Mouse (Mus musculus) gastrocnemius, adult 2 months (tissue): ENCODE results near the gene Tmem262. TPM values are rescaled to one million over a fixed set of nuclear protein-coding genes. Genes with fewer than 3 reads are reported as not detected.

Experiments used
- DNase-seq: peaks from one replicate; pipeline ENCODE4 v3.0.0; 2022
- H3K27ac ChIP-seq: fragments of 200-600 bp; 2 replicates; pipeline ENCODE4 v1.8.1; 2022; ENCODE audit warnings: mild to moderate bottlenecking
- H3K4me3 ChIP-seq: fragments of 200-600 bp; 2 replicates; pipeline ENCODE4 v1.8.1; 2022; ENCODE audit warnings: mild to moderate bottlenecking, moderate library complexity
- CTCF ChIP-seq: fragments of 200-600 bp; IDR thresholded peaks from 2 replicates; pipeline ENCODE4 v1.8.1; 2022; ENCODE audit warnings: antibody characterized with exemption, mild to moderate bottlenecking, moderate library complexity
- intact Hi-C: fragments of 180-260 bp; cut with DNase I; formaldehyde crosslinking; loops from one replicate; pipeline ENCODE4 v1.15.1; 2025
- microRNA-seq: library from miRNA; unstranded; fragments of <30 nt; microRNA quantifications from one replicate; pipeline ENCODE4 v1.2.0, GENCODE M21; 2021
- total RNA-seq, 2 experiments: library from RNA; stranded (reverse); gene quantifications; 2 replicates each; pipeline ENCODE4 v1.2.3; 2021

The Tmem262 gene
- total RNA-seq, 2 experiments from 2014 or later, result not detected

DNA sequence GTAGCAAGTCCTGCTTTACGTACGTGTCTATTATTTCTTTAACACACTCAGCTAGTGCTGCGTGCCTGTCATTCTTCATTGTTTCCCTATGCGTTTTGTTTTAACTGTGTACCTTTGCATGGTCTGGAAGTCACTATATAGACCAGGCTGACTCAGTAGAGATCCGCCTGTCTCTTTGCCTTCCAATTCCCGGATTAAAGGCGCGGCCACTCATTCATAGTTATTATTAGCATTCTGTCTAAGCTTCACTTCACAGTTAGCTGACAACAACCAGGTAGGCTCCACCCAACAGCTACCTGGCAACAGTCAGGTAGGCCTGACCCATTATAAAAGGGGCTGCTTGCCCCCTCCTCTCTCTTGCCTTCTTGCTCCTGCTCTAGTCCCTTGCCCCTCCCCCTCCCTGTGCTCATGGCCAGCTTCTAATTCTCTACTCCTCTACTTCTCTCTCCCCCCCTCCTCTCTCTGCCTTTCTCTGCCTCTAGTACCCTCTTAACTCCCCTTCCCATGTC, 38.9 kb downstream of the Tmem262 start:
- Histone ChIP-seq H3K4me3 (peak overlapping the region; percentile 78), H3K27ac (peak overlapping the region; percentile 92)
- intact Hi-C loops, result loop anchor here (5.0 kb wide), 1 partner anchor 71 kb away; the partner anchor contains the start of gene Syvn1
- no peak for TF ChIP-seq CTCF
- DNase-seq, result no peak

- no peak for TF ChIP-seq CTCF
- DNase-seq, result no peak
- H3K4me3 ChIP-seq, result no peak overlapping the region
- no peak overlapping the region for H3K27ac ChIP-seq
- intact Hi-C loops, result loop anchor here (10.0 kb wide), 1 partner anchor 213 kb away; the partner anchor contains the start of gene Men1
Observed at GRCm38 (mm10) chr19:6121761-6122160, 41.9 kb downstream of the Tmem262 start.

DNA sequence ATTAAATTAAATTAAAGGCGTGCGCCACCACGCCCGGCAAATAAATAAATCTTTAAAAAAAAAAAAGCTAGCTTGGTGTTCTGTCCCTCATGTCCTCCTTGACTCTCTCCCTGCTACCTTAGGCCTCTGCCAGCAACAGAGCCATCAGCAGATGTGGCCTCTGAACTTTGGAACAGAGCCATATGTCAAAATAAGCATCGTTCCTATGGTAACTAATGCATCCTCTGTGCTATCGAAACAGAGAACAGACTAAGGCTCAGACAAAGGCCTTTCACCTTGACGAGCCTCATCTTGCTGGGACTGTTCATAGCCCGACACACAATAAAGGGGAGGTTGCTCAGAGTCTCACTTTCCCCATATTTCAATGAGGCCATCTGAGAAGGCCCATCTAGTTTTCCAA, 43.5 kb downstream of the Tmem262 start:
- no peak for DNase-seq
- H3K4me3 ChIP-seq, result no peak overlapping the region
- H3K27ac ChIP-seq, result no peak overlapping the region
- intact Hi-C loops, result loop anchor here (10.0 kb wide), 1 partner anchor 211 kb away; the partner anchor contains the start of gene Men1
- TF ChIP-seq CTCF, result no peak

GRCm38 (mm10) chr19:6124898-6125297, 45.1 kb downstream of the Tmem262 start:
- intact Hi-C loops, result loop anchor here (10.0 kb wide), 1 partner anchor 210 kb away; the partner anchor contains the start of gene Men1
- Histone ChIP-seq H3K27ac (no peak overlapping the region), H3K4me3 (no peak overlapping the region)
- DNase-seq, result no peak
- no peak for TF ChIP-seq CTCF

GRCm38 (mm10) chr19:6126289-6126688, 46.5 kb downstream of the Tmem262 start:
- intact Hi-C loops, result loop anchor here (2.0 to 10.0 kb wide), 2 partner anchors 161 to 209 kb away; partner anchors contain the start of genes Men1 and Pola2
- no peak overlapping the region for H3K4me3 ChIP-seq
- TF ChIP-seq CTCF, result peak; percentile 88
- DNase-seq, result peak; percentile 50
- H3K27ac ChIP-seq, result no peak overlapping the region

DNA sequence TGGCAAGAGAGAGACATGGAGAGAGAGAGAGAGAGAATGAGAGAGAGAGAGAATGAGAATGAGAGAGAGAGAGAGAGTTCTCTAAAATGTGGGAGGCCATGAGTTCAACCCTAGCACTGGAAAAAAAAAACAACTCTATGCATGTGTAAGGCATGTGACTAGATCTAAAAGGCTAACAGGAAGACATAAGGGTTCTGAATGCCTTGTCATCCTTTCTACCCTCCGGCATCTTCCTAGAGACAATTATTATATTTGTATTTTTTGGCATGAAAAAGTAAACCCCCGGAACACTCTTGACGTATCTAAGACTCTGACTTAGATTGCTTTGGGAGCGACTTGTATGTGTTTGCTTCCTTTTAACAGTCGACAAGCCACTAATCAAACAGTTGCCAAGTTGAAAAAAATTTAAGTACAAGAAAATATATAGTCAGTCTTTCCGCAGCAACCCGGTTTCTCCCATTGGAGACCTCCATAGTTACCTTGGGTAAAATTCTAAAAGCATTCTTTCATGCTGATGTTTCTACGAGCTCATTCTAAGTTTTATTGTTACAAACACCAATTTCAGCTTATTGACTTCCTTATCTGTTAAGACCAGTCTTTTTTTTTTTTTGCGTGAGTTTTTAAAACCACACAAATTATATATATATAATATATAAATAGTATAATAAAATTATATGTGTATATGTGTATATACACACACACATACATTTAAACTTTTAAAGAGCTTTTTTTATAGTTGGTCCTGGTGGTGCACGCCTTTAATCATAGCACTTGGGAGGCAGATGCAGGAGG, 47.2 kb downstream of the Tmem262 start:
- intact Hi-C loops, result loop anchor here (2.0 to 10.0 kb wide), 2 partner anchors 162 to 208 kb away; partner anchors contain the start of genes Men1 and Pola2
- H3K4me3 ChIP-seq, result peak overlapping the region; percentile 87
- peak overlapping the region; percentile 99 for H3K27ac ChIP-seq
- no peak for DNase-seq
- TF ChIP-seq CTCF, result no peak

DNA sequence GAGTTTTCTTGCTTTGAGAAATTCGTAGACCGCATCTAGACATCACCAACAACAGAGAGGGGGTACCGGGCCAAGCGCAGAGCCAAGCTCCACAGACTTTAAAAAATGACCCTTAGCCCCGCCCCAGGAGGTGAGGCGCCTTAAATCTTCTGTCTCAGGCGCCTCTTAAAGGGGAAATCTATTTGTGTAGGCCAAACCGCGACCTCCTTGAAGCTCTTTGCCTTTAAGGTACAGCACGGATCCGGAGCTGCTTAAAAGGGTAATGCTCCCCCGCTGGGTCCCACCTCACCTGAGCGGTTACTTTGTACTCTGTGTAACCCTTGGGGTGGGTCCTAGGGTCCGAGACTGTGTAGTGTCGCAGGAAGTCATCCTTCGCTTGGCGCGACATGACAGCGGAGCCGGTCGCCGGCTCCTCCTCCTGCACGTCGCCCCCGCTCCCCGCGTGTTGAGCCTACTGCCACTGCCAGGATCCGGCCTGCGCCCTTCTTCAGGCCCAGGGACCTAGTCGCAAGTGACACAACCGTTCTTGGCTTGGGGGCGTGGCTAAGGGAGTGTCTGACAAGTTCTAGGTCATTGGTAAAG, 48.0 kb downstream of the Tmem262 start, which contains the start of gene Snx15:
Snx15 (minus strand) TSS at position 545 of the 582 bp plus-strand sequence.
- Histone ChIP-seq H3K4me3 (peak within 1 kb of the TSS; percentile 87), H3K27ac (peak within 1 kb of the TSS; percentile 99)
- intact Hi-C loops, result loop anchor here (2.0 to 10.0 kb wide), 2 partner anchors 163 to 207 kb away; partner anchors contain the start of genes Men1 and Pola2
- DNase-seq, result peak; percentile 97
- no peak for TF ChIP-seq CTCF

Small RNA genes lying within 50 kb of the gene (microRNA-seq; reads per million reads assigned to microRNA genes)
- not detected for gene Mir6988

Other genes with a start within 250 kb of the Tmem262 start
- 1 to 10 TPM; 3.4 to 4.0 TPM for gene Frmd8, start 204.8 kb upstream of the Tmem262 start, total RNA-seq
- gene Slc25a45, start 202.2 kb upstream of the Tmem262 start, total RNA-seq, result under 1 TPM; 0.79 to 0.84 TPM
- under 1 TPM; 0.10 to 0.20 TPM for gene Tigd3, start 185.9 kb upstream of the Tmem262 start, total RNA-seq
- gene Dpf2, start 167.0 kb upstream of the Tmem262 start, total RNA-seq, result 10 to 100 TPM; 87.8 to 88.4 TPM
- 10 to 100 TPM in 1 of 2 experiments, 1 to 10 TPM in 1; 8.2 to 14.3 TPM for gene Cdc42ep2, start 155.2 kb upstream of the Tmem262 start, total RNA-seq
- gene Pola2, start 115.8 kb upstream of the Tmem262 start, total RNA-seq, result 1 to 10 TPM; 8.9 to 9.2 TPM
- not detected for gene Slc22a20, start 93.9 kb upstream of the Tmem262 start, total RNA-seq
- gene Capn1, start 64.1 kb upstream of the Tmem262 start, total RNA-seq, result 10 to 100 TPM; 87.0 to 93.7 TPM
- gene Syvn1, start 33.5 kb upstream of the Tmem262 start, total RNA-seq, result 10 to 100 TPM; 17.1 to 20.6 TPM
- 10 to 100 TPM; 24.6 to 30.9 TPM for gene Mrpl49, start 22.2 kb upstream of the Tmem262 start, total RNA-seq
- 100 to 1,000 TPM; 410 to 473 TPM for gene Fau, start 22.2 kb upstream of the Tmem262 start, total RNA-seq
- 1 to 10 TPM; 8.3 to 8.5 TPM for gene Znhit2, start 18.8 kb upstream of the Tmem262 start, total RNA-seq
- gene Tm7sf2, start 11.7 kb upstream of the Tmem262 start, total RNA-seq, result 1 to 10 TPM; 4.6 TPM
- 10 to 100 TPM; 20.6 to 23.9 TPM for gene Vps51, start 2.8 kb upstream of the Tmem262 start, total RNA-seq
- not detected for gene Gm28374, start 2.2 kb downstream of the Tmem262 start, total RNA-seq
- gene Zfpl1, start 4.9 kb downstream of the Tmem262 start, total RNA-seq, result 10 to 100 TPM; 11.2 to 13.1 TPM
- not detected for gene Cdca5, start 5.0 kb downstream of the Tmem262 start, total RNA-seq
- not detected for gene AC131692.1, start 14.4 kb downstream of the Tmem262 start, total RNA-seq
- gene Naaladl1, start 25.7 kb downstream of the Tmem262 start, total RNA-seq, result not detected
- gene Sac3d1, start 38.6 kb downstream of the Tmem262 start, total RNA-seq, result 1 to 10 TPM; 9.2 to 9.3 TPM
- gene Snx15, start 48.3 kb downstream of the Tmem262 start, total RNA-seq, result 10 to 100 TPM in 1 of 2 experiments, 1 to 10 TPM in 1; 9.0 to 10.0 TPM
- under 1 TPM; 0.23 to 0.75 TPM for gene Batf2, start 61.0 kb downstream of the Tmem262 start, total RNA-seq
- 10 to 100 TPM; 57.5 to 70.8 TPM for gene Arl2, start 61.5 kb downstream of the Tmem262 start, total RNA-seq
- gene Majin, start 104.4 kb downstream of the Tmem262 start, total RNA-seq, result not detected
- gene Gpha2, start 146.3 kb downstream of the Tmem262 start, total RNA-seq, result not detected
- 10 to 100 TPM; 35.6 to 37.7 TPM for gene Ppp2r5b, start 155.8 kb downstream of the Tmem262 start, total RNA-seq
- 10 to 100 TPM; 18.4 to 19.0 TPM for gene Atg2a, start 161.6 kb downstream of the Tmem262 start, total RNA-seq
- 10 to 100 TPM; 28.4 to 32.3 TPM for gene Ehd1, start 196.7 kb downstream of the Tmem262 start, total RNA-seq
- 1 to 10 TPM; 6.0 to 6.4 TPM for gene Cdc42bpg, start 226.4 kb downstream of the Tmem262 start, total RNA-seq